Mouse (Mus musculus): ENCODE results near the gene Gse1.

The Gse1 gene

GRCm38 (mm10) chr8:120549922-120550321 lies 321.7 kb downstream of the Gse1 start:
- DNase-seq (ENCODE audit: low read depth, low spot score), result no peak

- no peak for DNase-seq (ENCODE audit: low read depth, low spot score)
Measured at GRCm38 (mm10) chr8:120550430-120550829, 322.2 kb downstream of the Gse1 start.

- DNase-seq (ENCODE audit: low read depth, low spot score), result no peak
Measured at GRCm38 (mm10) chr8:120550937-120551676, 322.9 kb downstream of the Gse1 start.

- no peak for DNase-seq (ENCODE audit: low read depth, low spot score)
Measured at GRCm38 (mm10) chr8:120551677-120551980, 323.4 kb downstream of the Gse1 start.

- DNase-seq (ENCODE audit: low read depth, low spot score), result no peak
Measured at GRCm38 (mm10) chr8:120552509-120552908, 324.3 kb downstream of the Gse1 start.

GRCm38 (mm10) chr8:120553441-120554123 lies 325.3 kb downstream of the Gse1 start:
- DNase-seq (ENCODE audit: low read depth, low spot score), result no peak

- no peak for DNase-seq (ENCODE audit: low read depth, low spot score)
Measured at GRCm38 (mm10) chr8:120554466-120555039, 326.3 kb downstream of the Gse1 start.

GRCm38 (mm10) chr8:120556198-120556892 lies 328.1 kb downstream of the Gse1 start:
- no peak for DNase-seq (ENCODE audit: low read depth, low spot score)

- no peak for DNase-seq (ENCODE audit: low read depth, low spot score)
Measured at GRCm38 (mm10) chr8:120557170-120557965, 329.1 kb downstream of the Gse1 start.

- no peak for DNase-seq (ENCODE audit: low read depth, low spot score)
Measured at GRCm38 (mm10) chr8:120558162-120558561, 329.9 kb downstream of the Gse1 start.

- DNase-seq (ENCODE audit: low read depth, low spot score), result no peak
Measured at GRCm38 (mm10) chr8:120559654-120560053, 331.4 kb downstream of the Gse1 start.

- DNase-seq (ENCODE audit: low read depth, low spot score), result no peak
Measured at GRCm38 (mm10) chr8:120560535-120560934, 332.3 kb downstream of the Gse1 start.

GRCm38 (mm10) chr8:120561539-120562435 lies 333.5 kb downstream of the Gse1 start:
- no peak for DNase-seq (ENCODE audit: low read depth, low spot score)

GRCm38 (mm10) chr8:120562680-120563347 lies 334.6 kb downstream of the Gse1 start:
- DNase-seq (ENCODE audit: low read depth, low spot score), result no peak

GRCm38 (mm10) chr8:120563348-120563724 lies 335.1 kb downstream of the Gse1 start:
- no peak for DNase-seq (ENCODE audit: low read depth, low spot score)

- DNase-seq (ENCODE audit: low read depth, low spot score), result no peak
Measured at GRCm38 (mm10) chr8:120563851-120564837, 335.9 kb downstream of the Gse1 start.

GRCm38 (mm10) chr8:120565151-120565711 lies 337.0 kb downstream of the Gse1 start:
- DNase-seq (ENCODE audit: low read depth, low spot score), result no peak

GRCm38 (mm10) chr8:120566681-120567080 lies 338.4 kb downstream of the Gse1 start:
- DNase-seq (ENCODE audit: low read depth, low spot score), result no peak
